Mouse (Mus musculus) lung, postnatal 0 days (tissue): ENCODE results near the gene Ntmt1.

Experiments used
- CTCF ChIP-seq: IDR thresholded peaks from 2 replicates; pipeline ENCODE4 v1.5.1; 2016; ENCODE audit warnings: antibody characterized with exemption, mild to moderate bottlenecking
- EP300 ChIP-seq: IDR thresholded peaks from 2 replicates; pipeline ENCODE4 v1.6.1; 2016; ENCODE audit warnings: antibody characterized with exemption, mild to moderate bottlenecking, control low read depth

- TF ChIP-seq CTCF (no peak), EP300 (no peak)
Observed at GRCm38 (mm10) chr2:30805983-30806382, 1.6 kb upstream of the Ntmt1 start.
